Mouse (Mus musculus): Measurements from ENCODE around the gene Palld.

DNA sequence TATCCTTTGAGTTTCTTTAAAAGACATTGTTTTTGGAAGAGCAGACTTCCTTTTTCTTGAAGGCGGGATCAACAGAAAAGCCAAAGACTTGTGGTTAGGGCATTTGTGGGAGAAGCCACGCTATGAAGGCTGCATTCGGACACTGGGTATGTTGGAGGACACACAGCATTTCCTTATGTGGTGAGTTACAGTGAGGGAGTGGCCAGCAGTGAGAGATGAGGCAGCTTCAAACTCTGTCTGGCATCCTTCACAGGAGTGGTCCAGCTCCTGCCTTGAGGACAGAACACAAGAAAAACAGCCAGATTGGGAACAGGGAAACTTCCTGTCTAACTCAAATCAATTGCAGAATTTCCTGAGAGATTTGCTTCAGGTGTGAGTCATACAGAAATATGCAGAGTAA lies 281.2 kb downstream of the Palld start:
- TF ChIP-seq GATA1 (IDR thresholded peaks at IDR 0.05; ENCODE audit: low read length): no peak
- TF ChIP-seq TAL1 (IDR thresholded peaks at IDR 0.05; ENCODE audit: low read length): no peak
